Mouse (Mus musculus) lung, postnatal 36 days (tissue): ENCODE measurements around the gene Pdhb.
A peak's percentile ranks its signal among the peaks of the same experiment; 100 is the strongest.

ENCODE experiments used
- DNase-seq: peaks from one replicate; pipeline ENCODE4 v3.0.0; 2022; ENCODE audit warnings: mixed read lengths

The Pdhb gene

GRCm38 (mm10) chr14:8186278-8187045 is 13.6 kb upstream of the Pdhb start:
- peak; percentile 27 for DNase-seq

DNA sequence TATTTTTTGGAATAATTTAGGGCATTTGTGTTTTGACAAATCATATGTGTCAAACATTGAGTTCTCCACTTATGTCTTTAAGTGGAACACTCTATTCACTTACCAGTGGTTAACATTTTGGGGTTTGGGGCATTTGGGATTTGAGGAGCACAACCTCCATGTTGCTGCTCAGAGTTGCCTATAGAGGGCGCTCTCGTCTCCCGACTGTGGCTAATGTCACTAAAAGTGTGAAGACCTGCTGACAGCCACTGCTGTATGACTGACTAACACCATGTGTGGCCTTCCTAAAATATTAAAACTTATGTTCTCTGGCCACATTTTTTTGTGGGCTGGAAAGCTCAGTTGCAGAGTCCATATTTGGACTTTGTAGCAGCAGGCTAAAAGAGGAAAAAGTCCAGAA is 10.5 kb upstream of the Pdhb start:
- DNase-seq = no peak

DNA sequence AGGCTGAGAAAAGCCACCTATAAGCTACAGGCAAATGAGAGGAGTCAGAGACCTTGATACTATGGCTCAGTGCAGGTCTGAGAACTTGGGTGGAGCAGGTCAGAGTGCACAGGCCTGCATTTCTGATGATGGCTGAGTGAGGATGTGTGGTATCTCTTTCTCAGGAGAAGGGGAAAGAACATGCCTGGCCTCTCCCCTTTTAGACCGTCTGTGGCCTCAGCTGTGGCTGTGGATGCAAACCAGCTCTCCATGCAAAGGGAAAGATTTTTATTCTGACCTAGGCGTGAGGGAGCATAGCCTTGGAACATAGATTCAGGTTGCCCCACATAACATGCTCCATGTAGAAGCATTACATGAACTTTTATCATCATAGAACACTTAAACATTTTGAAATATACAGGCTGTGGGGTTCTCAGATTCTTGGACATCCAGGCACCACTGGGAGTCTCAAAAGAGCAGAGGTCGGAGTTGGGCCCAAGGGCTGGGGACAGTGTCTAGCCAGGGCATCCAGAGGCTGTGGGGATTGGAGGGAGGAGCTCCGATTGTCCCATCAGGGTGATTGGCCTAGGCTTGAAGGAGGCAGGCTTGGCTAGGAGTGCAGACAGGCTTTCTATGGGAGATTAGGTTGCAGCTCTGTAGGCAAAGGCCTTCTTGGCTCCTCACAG is 7.7 kb upstream of the Pdhb start:
- no peak for DNase-seq

DNA sequence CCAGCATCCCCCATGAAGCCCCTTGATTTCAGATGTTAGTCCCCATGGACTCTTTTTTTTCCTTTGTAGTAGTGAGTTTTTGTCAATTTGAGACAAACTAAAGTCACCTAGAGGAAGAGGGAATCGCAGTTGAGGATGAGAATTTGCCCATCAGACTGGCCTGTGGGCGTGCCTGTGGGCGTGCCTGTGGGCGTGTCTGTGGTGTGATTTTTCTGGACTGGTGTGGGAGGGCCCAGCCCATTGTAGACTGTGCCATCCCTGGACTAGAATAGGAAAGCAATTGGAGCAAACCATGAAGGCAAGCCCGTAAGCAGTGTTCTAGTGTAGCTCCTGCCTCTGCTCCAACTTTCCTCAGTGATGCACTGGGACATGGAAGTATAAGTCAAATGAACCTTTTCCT is 3.4 kb upstream of the Pdhb start:
- peak; percentile 25 for DNase-seq

DNA sequence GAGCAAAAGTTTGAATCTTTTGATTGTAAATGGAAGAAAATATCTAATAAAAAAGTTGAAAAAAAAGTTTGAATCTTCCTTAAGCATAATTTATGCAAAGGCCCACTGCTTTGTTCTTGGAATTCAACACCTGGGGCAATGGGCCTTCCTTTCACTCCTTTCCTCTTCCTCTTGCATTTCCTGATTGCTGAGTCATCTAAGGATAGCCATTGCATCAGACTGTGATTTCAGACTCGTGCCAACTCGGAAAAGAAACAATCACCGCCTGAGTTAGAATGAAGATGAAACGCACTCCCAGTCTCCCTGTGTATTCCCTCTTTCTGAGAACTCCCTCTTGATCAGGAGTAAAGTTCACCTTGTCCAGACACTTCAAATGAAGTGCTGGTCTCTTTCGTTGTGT is 1.8 kb upstream of the Pdhb start:
- DNase-seq = peak; percentile 16

GRCm38 (mm10) chr14:8173542-8174250 is 871 bp upstream of the Pdhb start:
- DNase-seq = peak; percentile 55

DNA sequence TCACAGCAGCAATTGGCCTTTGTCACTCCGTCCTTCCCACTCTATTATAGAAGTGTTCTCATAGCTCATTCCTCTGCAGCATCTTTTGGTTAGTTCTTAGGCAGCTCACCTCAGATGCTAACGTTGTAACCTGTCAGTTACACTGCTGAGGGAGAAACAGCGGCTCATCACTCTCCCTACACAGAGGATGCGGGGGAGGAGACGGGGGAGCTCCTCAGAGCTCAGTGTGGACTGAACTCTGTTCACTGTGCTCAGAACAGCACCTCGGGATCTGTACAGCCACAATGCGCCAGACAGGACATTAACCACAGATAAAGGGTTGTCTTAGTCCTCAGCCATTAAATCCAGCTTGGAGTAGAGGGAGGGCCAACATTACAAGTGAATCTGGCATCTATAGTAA is 8.4 kb downstream of the Pdhb start:
- DNase-seq = no peak

GRCm38 (mm10) chr14:8161777-8162176 is 11.0 kb downstream of the Pdhb start:
- peak; percentile 58 for DNase-seq

GRCm38 (mm10) chr14:8159141-8159540 is 13.7 kb downstream of the Pdhb start:
- no peak for DNase-seq

- no peak for DNase-seq
These were observed 14.1 kb downstream of the Pdhb start for GRCm38 (mm10) chr14:8158721-8159120.

DNA sequence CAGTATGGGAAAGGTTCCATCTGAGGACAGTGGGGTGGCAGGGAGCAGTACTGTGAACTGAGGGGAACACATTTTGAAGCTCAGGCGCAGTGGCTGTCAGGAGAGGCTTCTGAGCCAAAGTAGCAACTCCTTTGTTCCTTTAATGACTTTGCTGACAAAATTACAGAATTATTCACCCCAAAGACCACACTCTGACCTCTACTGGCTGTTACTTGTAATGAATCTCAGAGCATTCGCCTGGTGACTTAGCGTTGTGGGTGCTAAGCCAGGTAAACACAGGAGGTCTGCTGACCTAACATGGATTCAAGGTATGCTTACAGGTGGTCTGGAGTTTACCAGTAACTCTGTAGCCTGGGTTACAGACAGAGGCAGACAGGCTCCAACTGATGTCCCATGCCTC is 15.9 kb downstream of the Pdhb start:
- DNase-seq = peak; percentile 19

DNA sequence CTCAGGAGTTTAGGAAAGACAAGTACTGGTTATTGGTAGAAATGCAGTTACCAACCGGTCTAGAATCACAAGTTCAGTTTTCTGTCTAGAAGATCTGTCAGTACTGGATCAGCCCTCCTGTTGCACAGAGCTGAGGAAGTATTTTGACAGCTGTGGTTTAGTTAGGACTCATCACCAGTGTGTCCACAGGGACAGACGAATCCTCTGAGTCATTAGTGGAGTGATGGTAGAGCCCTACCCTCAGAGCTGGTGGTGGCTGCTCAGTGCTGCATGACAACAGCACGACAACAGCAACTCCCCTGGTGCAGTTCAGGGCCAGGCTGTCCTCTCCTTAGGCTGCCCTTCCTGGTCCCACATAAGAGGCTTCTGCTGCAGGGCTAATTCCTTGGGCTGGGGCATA is 18.8 kb downstream of the Pdhb start:
- no peak for DNase-seq

GRCm38 (mm10) chr14:8151757-8152156 is 21.1 kb downstream of the Pdhb start:
- DNase-seq = no peak

GRCm38 (mm10) chr14:8148842-8149241 is 24.0 kb downstream of the Pdhb start:
- no peak for DNase-seq

GRCm38 (mm10) chr14:8146611-8147223 is 26.1 kb downstream of the Pdhb start:
- DNase-seq = no peak

GRCm38 (mm10) chr14:8145594-8146558 is 26.9 kb downstream of the Pdhb start:
- no peak for DNase-seq

DNA sequence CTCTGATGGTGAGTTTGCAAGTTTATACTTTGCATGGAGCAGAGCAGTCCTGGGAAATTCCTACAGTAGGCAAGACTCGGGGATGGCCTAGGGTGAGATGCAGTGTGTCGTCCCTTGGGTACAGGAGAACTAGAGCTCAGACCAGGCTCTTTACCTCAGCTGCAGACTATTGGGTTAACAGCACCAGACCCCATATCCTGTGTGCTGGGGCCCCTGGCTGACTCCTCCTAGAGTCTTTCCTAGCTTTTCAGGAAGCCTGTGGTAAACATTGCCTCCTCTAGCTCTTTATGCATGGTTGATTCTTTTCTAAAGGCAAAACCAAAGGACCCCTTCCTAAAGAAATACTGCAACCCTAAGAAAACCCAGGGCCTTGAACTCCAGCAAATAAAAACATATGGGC is 31.7 kb downstream of the Pdhb start:
- DNase-seq = no peak

DNA sequence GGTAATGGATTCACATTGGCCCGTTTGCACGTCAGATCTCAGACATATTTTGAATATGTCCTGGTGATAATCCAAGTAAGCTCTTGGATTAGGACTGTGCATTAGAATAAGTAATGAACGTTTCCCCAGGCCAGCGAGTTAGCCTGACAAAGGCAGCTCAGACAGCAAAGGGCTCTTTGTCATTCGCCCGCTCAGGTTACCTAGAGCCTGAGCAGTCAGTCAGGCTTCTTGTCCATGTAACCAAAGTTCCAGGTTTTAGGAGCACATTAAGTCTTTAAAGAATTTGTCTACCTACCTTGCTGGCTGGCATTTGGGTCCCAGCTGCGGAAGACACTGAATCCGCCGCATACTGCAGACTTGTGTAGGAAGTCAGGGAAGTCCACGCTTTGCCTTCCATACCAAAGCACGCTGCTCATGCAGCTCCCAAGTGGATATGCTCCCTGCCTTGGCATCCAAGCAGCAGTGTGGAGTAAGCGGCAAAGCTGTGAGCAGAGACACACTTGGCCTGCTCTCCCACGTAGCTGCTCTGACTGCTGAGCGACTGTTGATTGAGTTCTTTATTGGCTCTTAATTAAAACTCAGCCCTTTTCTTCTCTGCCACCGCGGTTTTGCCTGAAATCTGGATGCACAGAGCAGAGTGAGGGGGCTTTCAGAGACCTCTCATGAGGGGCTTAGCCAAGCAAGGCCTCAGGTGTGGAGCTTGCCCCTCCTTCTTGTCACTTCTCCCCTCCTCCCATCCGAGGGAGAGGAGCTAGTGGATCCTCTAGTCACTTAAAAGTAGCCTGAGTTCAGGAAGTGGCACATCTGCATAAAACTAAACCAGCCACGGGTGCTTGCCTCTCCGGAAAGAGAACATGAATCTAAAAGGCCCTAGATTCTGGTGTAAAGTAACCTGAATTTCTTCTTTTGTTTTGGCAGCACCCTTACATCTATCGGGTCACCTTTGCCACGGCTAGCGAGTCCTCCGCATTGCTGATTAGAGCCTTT is 32.8 kb downstream of the Pdhb start:
- DNase-seq = no peak

GRCm38 (mm10) chr14:8135130-8135529 is 37.7 kb downstream of the Pdhb start:
- peak; percentile 48 for DNase-seq

DNA sequence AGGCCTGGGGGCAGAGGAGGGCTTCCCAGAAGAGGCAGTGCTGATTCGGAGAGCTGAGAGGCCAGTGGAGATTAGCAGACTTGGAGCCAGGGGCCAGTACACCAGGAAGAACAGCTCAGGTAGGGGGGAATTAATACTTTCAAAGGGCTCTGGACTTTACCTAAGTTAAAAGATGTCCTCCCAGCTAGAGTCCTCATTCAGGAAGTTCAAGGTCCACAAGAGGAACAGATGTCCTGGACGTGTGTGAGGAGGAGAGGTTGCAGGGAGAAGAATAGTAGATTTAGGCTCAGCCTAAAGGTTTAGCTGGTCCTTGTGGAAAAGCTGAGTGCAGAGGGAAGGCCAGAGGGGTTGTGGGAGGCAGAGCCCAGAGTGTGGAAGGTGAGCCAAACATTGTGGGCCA is 38.6 kb downstream of the Pdhb start:
- DNase-seq = no peak

DNA sequence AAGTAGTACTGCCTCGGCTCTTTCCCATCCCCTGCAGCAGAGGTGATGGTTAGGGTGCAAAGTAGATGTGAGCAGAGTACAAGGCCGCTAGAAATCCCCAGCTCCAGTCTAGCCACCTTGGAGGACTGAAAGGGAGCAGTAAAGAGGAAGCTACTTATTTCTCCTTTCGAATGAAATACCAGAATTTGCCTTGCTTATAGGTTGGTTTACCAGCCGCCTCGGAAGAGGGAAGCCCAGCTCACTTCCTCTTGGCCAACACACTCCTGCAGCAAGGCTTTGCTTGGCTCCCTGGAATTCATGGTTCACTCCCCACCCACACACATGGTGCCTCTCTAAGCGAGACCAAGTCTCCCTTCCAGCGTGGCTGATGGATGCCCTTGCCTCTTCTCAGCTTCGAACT is 40.0 kb downstream of the Pdhb start:
- peak; percentile 34 for DNase-seq
